Mouse (Mus musculus) MEL (cell line): Measurements from ENCODE around the gene Dock11.

ENCODE experiments used
- CHD1 ChIP-seq: IDR thresholded peaks from 2 replicates; pipeline ENCODE4 v1.6.1; 2012; ENCODE audit warnings: low read depth, mild to moderate bottlenecking, inconsistent platforms, low read length, improper control_type of control experiment
- CHD2 ChIP-seq: IDR thresholded peaks from 2 replicates; pipeline ENCODE4 v1.6.1; 2011; ENCODE audit warnings: low read length, improper control_type of control experiment
- CTCF ChIP-seq, 3 experiments: IDR thresholded peaks in 2 of 3; conservative IDR thresholded peaks in 1 of 3; 2 replicates each; pipeline ENCODE4 v1.5.1; 2011 to 2012; ENCODE audit warnings: low read length in 3 of 3, low read depth in 2 of 3, mild to moderate bottlenecking in 2 of 3, improper control_type of control experiment in 1 of 3, inconsistent platforms in 1 of 3, mixed read lengths in 1 of 3, moderate library complexity in 1 of 3; ENCODE audit not compliant: control insufficient read depth in 1 of 3, insufficient read depth in 1 of 3, poor library complexity in 1 of 3, severe bottlenecking in 1 of 3
- EP300 ChIP-seq, 2 experiments: IDR thresholded peaks; 2 replicates each; pipeline ENCODE4 v1.6.1; 2011; ENCODE audit warnings: improper control_type of control experiment in 2 of 2, low read length in 2 of 2, low read depth in 1 of 2, mild to moderate bottlenecking in 1 of 2
- MAFK ChIP-seq: IDR thresholded peaks from 2 replicates; pipeline ENCODE4 v1.6.1; 2011; ENCODE audit warnings: low read depth, mild to moderate bottlenecking, low read length, improper control_type of control experiment, borderline replicate concordance
- MAX ChIP-seq: IDR thresholded peaks from 2 replicates; pipeline ENCODE4 v1.6.1; 2011; ENCODE audit warnings: low read length, improper control_type of control experiment
- SMC3 ChIP-seq: IDR thresholded peaks from 2 replicates; pipeline ENCODE4 v1.6.1; 2011; ENCODE audit warnings: low read depth, low read length, improper control_type of control experiment
- TCF12 ChIP-seq: IDR thresholded peaks from 2 replicates; pipeline ENCODE4 v1.6.1; 2014; ENCODE audit warnings: low read depth, mild to moderate bottlenecking, inconsistent platforms, low read length, improper control_type of control experiment, moderate library complexity

DNA sequence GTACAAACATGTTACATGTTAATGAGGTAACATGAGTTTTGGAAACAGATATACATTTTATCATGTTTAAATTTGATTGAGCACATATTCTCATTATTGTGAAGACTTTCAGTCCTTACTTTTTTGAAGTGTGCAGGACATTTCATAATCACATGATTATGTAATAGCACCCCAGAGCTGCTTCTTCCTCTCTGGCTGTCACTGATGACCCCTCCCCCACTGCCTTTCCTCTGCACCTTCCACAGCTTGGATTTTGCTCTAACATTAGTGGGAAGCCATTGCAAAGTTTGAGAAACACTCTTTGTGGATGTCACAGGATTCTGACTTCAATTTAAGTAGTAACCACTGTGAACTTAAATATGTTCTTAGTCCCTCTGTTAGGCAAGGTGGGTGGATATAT is 67.6 kb downstream of the Dock11 start:
- TF ChIP-seq CTCF (IDR thresholded peaks at IDR 0.05 in 2 of 3, conservative IDR thresholded peaks at IDR 0.05 in 1 of 3; ENCODE audit: control insufficient read depth in 1 of 3, insufficient read depth in 1 of 3, low read depth in 2 of 3, low read length in 3 of 3, poor library complexity in 1 of 3, severe bottlenecking in 1 of 3) (no peak), SMC3 (no peak), MAFK (no peak), CHD1 (no peak), TCF12 (no peak), CHD2 (no peak), EP300 (IDR thresholded peaks at IDR 0.05; ENCODE audit: low read depth in 1 of 2, low read length in 2 of 2) (no peak), MAX (no peak)
